Mouse (Mus musculus) activated CD4-positive, CD25-positive, alpha-beta regulatory T cell, adult 4 months (primary cell): Measurements from ENCODE around the gene Ppil6. TPM values are rescaled to one million over a fixed set of nuclear protein-coding genes. Genes with fewer than 3 reads are reported as not detected.
A peak's percentile ranks its signal among the peaks of the same experiment; 100 is the strongest.

Experiments
- ATAC-seq: one replicate; pipeline ENCODE4 v1.8.0; 2017
- polyA plus RNA-seq, 2 experiments: library from polyadenylated mRNA; unstranded; fragments of 100-300 nt; shearing (Covaris generic); gene quantifications; one replicate each; pipeline ENCODE4 v1.2.1; 2017

Ppil6 gene
- polyA plus RNA-seq, 2 experiments from 2014 or later: 0.89 TPM; not detected in 1

DNA sequence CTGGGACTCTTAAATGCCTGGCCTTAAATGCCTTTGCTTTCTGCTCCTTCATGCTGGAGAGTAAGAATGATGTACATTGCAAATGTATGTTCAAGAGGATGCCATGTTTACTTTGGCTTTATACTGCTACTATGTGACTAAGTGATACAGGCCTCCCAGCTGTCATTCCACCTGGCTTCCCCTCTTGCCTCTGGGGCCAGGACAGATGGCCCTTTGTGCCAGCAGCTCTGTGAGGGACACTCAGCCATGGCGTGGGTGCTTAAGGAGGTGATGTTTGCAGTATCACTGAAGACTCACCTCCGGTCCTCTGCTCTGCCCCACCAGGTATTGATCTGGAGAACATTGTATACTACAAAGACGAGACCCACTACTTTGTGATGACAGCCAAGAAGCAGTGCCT, 10.3 kb upstream of the Ppil6 start:
- ATAC-seq: no peak

DNA sequence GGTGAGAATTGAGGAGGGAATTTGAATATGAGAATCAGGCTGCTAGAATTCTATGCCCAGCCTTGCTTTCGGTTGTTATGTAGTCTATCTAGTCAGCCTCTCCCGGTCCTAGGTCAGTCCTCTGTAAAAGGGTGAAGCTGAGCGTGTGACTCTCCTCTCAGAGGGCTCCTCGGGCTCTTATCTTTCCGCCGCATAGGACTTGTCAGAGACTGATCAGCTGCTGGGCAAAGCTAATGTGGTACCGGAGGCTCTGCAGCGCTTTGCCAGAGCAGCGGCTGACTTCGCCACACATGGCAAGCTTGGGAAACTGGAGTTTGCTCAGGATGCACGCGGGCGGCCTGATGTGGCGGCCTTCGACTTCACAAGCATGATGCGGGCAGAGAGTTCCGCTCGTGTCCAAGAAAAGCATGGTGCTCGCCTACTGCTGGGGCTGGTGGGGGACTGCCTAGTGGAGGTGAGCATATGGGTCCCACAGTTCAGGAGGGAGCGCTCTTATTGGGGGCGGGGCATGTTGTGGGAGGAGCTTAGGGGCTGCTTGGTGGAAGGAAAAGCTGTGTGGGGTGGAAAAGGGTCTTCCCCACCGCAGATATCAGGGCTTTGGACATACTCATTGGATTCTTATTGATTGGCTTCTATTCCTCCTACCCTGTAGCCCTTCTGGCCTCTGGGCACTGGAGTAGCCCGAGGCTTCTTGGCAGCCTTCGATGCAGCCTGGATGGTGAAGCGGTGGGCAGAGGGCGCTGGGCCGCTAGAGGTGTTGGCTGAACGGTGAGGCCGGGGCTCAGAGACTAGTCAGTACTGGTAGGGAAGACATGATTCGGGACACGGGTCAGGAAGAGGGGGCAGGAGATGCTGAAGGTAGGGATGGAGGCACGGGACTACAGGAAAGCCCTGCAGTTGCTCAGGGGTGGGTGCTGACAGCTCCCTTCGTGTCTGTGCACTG, 9.0 kb upstream of the Ppil6 start:
- no peak for ATAC-seq

DNA sequence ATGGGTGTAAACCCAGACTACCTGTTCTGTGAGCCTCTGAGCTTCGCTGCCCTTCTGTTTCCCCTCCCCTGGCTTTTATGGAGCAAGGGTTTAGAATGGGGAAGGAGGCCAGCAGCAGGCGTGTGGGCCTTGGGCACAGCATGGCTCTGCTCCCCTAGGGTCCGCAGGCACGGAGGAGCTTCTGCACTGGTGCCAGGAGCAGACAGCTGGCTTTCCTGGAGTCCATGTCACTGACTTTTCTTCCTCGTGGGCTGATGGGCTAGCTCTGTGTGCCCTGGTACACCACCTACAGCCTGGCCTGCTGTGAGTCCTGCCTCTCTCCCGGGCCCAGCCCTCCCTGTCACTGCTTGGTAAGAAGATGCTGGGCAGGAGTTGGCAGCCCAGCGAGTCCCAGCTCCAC, 7.8 kb upstream of the Ppil6 start:
- no peak for ATAC-seq

DNA sequence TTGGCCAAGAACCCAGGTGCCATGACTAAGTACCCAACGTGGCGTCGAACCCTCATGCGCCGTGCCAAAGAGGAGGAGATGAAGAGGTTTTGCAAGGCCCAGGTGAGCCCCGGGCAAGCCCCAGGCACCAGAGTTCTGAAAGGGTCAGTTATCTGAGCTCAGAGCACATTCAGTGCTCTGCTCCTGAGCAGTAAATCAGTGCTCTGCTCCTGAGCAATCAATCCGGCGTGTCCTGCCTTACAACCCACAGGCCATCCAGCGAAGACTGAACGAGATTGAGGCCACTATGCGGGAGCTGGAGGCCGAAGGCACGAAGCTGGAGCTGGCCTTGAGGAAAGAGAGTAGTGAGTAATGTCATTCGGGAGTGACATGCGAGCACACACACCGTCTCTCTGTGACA, 4.5 kb upstream of the Ppil6 start:
- no peak for ATAC-seq

DNA sequence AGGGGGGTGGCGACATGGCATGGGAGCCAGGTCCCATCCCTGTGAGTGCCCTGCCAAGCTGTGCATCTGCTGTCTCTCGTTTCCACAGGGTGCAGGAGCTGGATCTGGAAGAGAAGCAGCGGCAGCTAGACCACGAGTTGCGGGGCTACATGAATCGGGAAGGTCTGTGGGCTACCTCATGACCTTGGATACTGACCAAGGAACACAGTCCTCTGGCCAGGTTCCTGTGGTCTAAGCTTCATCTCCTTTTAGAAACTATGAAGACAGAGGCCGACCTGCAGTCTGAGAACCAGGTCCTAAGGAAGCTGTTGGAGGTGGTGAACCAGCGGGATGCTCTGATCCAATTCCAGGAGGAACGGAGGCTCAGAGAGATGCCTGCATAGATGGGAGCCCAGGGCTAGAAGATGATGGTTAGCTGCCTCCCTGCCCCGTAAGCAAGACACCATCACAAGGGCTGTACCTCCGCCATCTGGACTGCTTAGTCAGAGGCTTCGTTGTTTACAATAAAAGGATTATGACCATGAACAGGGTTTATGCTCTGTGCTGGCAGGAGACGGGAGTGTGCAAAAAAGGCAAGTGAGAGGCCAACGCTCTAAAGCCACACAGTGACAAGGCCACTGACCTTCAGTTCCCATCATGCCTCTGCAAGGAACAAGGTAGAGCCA, 3.6 kb upstream of the Ppil6 start:
- no peak for ATAC-seq

DNA sequence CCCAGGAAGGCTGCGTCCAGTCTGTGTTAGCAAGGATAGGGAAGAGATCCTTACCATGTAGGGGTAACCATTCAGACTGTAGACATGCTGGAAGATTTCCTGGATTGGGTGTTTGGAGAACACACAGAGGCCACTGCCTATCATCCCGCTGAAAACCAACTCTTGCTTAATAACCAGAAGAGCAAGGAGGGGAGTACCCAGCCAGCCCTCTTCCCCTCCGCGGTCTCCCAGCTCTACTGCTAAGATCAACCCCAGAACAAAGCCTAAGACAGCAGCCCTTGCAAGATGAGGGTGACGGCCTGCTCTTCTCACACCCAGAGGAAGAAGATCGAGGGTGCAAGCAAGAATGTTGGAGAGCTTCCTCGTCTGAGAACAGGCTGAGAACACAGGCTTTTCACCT, 1.4 kb upstream of the Ppil6 start:
- no peak for ATAC-seq

DNA sequence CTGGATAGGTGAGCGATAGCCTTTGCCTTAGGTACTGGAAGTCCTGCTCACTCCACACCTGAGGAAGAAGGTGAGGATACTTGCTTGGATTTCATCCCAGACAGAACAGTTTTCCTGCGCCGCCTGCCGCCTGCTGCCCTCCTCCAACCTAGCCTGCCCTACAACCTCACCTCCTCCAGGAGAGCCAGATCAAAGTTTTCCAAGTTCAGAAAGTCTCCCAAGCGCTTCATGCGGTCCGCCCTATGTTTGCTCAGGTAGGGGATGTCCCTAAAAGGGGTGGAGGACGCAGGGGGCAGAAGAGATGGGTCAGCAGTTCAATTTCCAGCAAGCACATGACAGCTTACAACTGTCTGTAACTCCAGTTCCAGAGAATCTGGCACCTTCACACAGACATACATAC, 945 bp upstream of the Ppil6 start:
- ATAC-seq: no peak

DNA sequence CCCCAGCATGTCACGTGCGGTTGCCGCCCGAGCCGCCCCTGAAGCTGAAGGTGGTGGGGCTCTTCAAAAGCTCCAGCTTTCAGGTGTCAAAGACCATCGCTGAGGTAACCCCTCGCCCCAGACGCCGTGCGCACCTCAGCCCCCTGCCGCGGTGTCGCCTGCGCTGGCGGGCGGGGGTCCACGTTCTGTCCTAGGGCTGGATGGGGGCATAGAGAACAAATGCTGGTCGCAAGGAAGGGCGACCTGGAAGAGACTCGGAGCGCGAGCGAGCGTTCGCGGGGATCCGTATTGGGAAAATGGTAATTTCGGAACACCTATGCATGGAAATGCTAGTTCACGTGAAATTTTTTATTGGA, 257 bp downstream of the Ppil6 start:
- ATAC-seq: no peak

DNA sequence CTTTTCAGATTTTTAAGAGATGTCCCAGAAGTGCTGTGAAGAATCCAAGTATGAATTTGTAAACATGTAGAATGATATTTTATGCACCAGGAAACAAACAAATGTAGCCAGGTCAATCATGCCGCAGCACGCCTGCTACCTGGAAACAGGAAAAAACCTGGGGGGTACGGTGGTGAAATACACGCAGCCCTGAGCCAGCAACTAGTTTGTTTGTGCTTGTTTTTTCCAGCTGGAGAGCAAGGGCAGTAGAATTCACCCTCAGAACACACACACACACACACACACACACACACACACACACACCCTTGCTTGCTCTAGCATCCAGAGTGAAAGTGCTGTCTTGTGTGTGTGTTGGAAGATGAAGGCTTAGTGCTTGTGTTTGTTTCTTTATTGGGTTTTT, 872 bp downstream of the Ppil6 start:
- no peak for ATAC-seq

DNA sequence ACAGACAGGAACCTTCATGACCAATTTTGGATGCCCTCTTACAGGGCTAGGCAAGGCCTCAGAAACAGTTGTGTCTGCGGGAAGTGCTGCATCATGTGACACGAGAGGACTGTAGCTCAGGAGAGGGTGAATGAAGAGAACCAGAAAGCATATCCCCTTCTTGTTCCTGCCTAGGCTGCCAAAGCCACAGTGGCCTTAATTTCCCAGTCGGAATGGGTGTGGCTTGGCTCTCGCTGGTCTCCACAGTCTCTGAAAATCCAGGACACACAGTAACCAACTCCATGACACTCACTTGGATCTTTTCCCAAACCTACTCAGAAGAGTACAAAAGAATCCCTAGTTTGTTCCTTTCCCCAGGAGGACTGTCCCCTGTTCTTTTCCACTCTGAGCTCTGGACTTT, 10.7 kb downstream of the Ppil6 start:
- ATAC-seq: no peak

DNA sequence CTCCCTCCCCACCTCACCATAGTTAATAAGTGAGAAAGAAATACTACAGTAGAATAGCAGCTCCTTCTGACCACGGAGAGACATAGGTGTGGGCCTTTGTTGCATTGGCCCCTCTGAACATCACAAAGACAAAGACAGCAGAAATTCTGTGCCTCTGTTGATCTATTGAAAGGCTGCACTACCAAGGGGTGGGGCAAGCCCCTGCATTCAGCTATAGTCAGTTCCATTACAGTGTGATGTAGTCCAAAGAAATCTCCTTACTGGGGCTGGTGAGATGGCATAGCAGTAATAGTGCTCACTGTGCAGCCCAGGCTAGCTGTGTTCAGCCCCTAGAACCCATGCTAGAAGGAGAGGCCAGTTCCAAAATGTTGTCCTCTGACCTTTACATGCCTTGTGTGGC, 14.8 kb downstream of the Ppil6 start:
- no peak for ATAC-seq

DNA sequence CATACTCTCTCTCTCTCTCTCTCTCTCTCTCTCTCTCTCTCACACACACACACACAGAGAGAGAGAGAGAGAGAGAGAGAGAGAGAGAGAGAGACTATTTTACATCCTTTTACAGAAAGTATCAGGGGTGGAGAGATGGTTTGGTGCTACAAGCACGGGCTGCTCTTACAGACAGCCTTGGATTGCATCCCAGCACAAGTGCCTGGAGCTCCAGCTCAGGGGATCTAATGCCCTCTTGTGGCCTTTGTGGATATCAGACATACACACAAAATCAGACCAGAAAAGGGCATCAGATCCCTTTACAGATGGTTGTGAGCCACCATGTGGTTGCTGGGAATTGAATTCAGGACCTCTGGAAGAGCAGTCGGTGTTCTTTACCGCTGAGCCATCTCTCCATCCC, 15.2 kb downstream of the Ppil6 start:
- ATAC-seq: peak; percentile 75

DNA sequence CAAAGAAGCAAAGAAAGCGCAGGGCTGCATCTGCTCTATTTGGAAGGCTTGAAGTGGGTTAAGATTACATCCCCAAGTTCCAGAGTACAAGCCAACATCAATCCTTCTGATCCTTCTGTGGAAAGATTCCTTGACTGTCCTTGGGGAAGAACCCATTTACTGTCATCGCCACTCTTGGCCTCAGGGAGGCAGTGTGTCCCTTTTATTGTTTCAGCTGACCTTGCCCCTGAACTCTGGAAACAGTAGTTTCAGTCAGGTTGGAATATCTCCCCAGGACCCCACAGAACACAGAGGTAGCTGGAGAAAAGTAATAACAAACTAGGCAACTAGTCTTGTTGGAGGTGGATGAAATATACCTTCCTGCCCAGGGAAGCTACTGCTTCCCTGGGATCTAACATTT, 18.9 kb downstream of the Ppil6 start:
- peak; percentile 54 for ATAC-seq

DNA sequence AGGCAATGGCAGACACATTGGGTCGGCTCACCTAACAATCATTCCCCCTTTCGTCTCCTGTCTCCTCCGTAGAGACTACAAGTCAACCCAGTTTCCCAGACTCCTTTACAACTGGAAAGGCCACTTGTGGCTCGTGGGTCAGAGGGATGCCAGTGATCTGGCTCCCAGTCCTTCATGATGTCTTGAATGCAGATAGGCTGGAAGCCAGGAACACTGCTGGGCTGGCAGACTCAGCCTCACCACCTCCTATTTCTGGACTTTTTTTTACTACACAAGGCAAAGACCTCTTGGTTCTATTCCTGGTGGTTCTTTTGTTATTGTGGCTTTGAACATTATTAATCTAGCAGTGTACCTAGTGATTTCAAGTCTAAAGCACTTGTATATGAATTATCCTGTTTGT, 24.1 kb downstream of the Ppil6 start:
- ATAC-seq: no peak

DNA sequence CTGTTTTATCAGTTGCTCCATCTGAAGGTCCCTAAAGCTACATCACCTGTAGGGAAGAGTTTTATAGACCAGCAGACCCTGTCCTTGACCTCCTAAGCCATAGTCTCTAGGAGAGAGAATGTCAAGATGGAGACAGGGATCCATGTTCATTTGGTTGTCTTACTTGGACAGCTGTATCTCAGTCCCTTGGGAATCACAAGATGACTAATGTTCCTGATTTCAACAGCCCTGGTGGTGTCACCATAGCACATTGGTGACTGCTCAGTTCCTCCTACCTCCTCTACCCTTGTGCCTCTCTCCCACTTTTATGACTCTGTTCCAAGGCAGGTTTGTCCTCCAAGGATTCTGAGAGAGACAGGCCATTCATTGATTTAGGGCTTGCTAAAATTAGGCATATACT, 24.7 kb downstream of the Ppil6 start:
- ATAC-seq: no peak

DNA sequence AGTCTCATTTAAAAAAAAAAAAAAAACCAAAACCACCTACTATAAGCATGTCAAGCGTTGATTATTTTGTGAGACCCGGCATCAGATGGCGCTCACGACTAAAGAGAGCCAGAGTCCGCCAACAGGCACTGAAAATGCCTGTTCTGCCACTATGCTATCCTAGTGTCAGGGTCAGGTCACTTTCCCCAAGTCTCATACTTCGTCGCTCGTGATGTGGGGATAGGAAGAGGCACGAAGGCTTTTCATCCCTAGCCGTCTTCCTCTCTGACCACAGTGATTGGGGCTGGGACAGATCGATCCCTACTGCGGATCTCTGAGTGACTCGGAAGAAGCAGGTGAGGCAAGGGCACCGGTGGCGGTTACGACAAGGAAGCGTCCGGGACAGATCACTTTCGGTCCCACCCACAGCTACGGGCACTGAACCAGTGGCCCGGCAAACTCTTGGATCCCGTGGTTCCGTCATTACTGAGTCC, 28.3 kb downstream of the Ppil6 start:
- ATAC-seq: peak; percentile 66

DNA sequence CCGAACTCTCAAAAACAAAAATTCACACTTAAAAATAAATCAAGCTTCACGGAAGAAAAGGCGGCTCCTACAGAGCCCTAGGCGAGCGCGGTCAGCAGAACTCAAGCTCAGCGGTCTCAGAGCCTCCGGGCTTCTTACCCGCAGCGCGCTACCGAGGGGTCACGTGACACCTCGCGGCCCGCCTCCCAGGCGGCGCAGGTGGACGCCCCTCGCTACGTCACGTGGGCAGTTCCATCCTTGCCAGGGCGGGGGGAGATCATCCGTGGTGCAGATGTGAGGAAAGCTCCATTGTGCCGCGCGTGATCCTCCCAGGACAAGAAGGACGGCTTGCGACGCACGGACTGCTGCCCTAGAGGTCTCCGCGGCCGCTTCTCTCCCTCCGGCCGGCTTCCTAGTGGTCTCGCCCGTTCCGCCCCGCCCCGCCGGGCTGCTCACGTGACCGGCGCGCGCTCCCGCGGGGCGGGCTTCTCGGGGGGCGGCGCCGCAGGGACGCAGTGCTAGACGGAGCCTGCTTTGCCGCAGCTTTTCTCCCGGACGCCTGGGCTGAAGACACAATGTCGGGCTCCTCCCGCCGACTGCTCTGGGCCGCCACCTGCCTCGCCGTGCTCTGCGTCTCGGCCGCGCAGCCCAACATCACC, 28.9 kb downstream of the Ppil6 start, which contains the start of gene Cd164:
TSS of gene Cd164 (plus strand) at position 434 of the 638 bp plus-strand sequence.
- ATAC-seq: peak; percentile 71

DNA sequence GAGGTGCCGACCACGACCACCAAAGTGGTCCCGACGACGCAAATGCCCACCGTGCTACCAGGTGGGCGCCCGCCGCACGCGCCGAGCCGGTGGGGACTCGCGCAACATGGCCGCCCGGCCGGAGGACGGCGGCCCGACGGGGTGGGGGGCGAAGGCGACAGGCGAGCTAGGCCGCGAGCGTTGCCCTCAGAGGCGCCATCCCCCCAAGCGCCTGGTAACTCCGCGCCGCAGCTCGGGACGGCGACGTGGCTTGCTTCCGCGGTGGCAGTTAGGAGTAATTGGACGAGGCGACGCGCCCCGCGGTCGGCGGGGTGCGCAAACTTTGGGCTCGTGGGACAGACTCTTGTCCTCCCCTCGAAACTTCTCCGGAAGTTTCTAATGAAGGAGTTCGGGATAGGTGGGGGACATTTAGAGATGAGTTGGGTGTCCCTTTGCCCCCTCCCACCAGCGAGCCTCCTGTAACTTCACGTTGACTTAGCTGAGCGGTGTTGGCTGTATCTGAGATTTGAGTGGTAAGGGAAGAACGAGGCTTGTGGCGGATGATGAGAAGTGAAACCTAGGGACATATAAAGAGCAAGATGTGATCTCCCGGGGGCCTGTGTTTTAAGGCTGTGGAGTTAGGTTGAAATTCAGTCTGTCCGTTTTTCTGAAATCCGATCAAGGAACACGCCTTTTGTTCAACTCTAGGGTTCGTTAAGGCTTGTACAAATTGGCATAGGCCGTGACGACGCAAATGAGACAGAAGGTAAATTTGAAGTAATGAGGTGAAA, 29.6 kb downstream of the Ppil6 start:
- peak; percentile 20 for ATAC-seq

DNA sequence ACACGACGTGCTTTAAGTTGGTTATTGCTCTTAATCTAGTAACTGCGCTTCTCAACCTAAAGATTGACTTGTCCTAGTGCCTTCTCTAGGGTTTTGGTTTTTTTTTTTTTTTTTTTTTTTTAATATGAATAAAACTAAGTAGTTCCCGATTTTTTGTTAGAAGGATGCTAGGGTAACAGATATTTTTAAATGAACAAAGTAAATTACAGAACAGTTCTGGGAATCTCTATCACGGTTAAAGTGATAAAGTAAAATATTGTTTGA, 30.1 kb downstream of the Ppil6 start:
- ATAC-seq: no peak

DNA sequence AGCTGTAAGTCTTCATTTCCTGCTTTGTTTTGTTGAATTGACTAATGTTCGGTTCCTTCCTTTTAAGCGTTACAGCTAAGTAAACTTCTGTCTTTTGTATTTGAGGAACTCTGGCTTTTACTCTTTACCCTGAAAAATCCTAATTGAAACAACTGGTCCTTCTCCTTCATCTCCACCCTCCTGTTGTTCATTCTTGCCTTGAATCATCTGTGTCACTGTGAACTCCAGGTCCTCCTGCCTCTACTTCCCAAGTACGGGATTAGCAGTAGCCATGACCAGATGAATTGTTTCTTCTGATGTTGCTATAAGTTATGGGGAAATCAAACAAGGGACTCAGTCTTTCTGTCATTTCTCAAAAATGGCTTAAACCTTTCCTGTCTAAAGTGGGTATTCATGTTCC, 33.1 kb downstream of the Ppil6 start:
- ATAC-seq: no peak

DNA sequence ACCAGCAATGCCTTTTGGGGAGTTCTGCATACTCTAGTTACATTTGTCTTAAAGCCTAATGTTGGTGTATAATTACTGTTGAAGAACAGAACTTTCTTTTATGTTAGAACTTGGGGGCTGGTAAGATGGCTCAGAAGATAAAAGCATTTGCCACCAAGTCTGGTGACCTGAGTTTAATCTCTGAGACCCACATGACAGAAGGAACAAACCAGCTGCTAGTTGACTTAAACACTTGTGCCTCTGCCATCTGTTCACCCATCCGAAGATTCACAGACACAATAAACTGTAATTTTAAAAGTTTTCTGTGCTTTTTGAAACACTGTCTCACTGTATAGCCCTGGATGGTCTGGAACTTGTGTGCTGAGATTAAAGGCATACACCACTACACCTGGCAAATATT, 35.5 kb downstream of the Ppil6 start:
- ATAC-seq: no peak

DNA sequence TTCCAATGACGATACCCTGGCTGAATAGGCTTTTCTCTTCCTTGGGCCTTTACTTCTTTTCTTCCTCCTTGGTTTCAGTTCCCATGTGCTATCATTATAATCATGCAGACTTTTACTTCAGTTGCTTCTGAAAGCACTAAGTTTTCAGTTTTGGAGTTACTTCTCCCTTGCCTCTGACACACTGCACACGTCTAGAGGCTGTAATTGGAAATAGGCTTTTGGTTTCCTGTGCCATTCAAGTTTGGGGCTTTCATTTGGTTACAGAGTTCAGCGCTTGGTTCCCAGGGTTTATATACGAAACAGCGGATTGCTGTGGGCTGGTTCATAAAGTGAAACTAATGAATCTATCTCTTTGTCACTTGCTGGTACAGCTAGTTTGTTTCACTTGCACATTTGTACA, 39.7 kb downstream of the Ppil6 start:
- peak; percentile 81 for ATAC-seq

DNA sequence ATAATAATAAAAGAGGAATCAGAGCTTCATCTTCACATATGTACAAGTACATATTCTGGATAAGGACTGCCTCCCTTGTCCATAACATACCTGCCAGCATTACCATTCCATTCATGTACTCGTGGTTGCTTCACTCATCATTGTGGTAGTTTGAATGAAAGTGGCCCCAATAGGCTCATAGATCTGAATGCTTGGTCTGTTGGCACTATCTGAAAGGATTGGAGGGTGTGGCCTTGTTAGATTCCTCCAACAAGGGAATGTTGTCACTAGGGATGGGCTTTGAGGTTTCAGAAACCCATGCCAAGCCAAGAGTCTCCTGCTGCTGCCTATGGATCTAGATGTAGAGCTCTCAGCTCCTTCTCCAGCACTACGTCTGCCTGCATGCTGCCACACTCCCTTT, 45.8 kb downstream of the Ppil6 start:
- no peak for ATAC-seq
